Mouse (Mus musculus): Measurements from ENCODE around the gene Zbtb3. TPM values are rescaled to one million over a fixed set of nuclear protein-coding genes. Genes with fewer than 3 reads are reported as not detected.

The Zbtb3 gene
- polyA plus RNA-seq, 1 experiment from 2014 or later, result 8.4 TPM

GRCm38 (mm10) chr19:8851639-8852038 is 49.3 kb downstream of the Zbtb3 start:
- 56% methylated on average over 7 of the region's 7 CpGs for WGBS

GRCm38 (mm10) chr19:8852236-8852928 is 50.0 kb downstream of the Zbtb3 start:
- Histone ChIP-seq H3K4me3 (no peak overlapping the region), H3K27me3 (replicated peaks) (no peaks in the 10 kb centered on the region), H3K4me1 (no peaks in the 10 kb centered on the region), H3K9ac (no peak overlapping the region), H3K4me2 (no peak overlapping the region), H3K27ac (no peak overlapping the region), H3K36me3 (replicated peaks) (peaks cover 9% of the 10 kb centered on the region), H3K9me3 (no peaks in the 10 kb centered on the region)
- no peak for ATAC-seq (replicated peaks)
- WGBS, result 65% methylated on average over 10 of the region's 10 CpGs

More at GRCm38 (mm10) chr19:8851639-8852038, 49.3 kb downstream of the Zbtb3 start:
- Histone ChIP-seq H3K4me1 (no peaks in the 10 kb centered on the region), H3K9me3 (no peaks in the 10 kb centered on the region), H3K27me3 (replicated peaks) (no peaks in the 10 kb centered on the region), H3K36me3 (replicated peaks) (peaks cover 16% of the 10 kb centered on the region), H3K9ac (no peak overlapping the region), H3K4me2 (no peak overlapping the region), H3K4me3 (no peak overlapping the region), H3K27ac (no peak overlapping the region)
- ATAC-seq (replicated peaks), result no peak

- Histone ChIP-seq H3K27ac (no peak overlapping the region), H3K4me2 (no peak overlapping the region), H3K4me1 (no peaks in the 10 kb centered on the region), H3K27me3 (replicated peaks) (no peaks in the 10 kb centered on the region), H3K36me3 (replicated peaks) (peaks cover 7% of the 10 kb centered on the region; the same call in 1 of the 2 replicates), H3K9me3 (no peaks in the 10 kb centered on the region), H3K9ac (no peak overlapping the region), H3K4me3 (no peak overlapping the region)
- ATAC-seq (replicated peaks), result no peak
- WGBS, result 83% methylated on average over 3 of the region's 3 CpGs
Observed at GRCm38 (mm10) chr19:8853117-8853516, 50.8 kb downstream of the Zbtb3 start.

Other genes with a start within 250 kb of the Zbtb3 start
- gene Slc22a8, start 211.3 kb upstream of the Zbtb3 start, polyA plus RNA-seq (2015; fragmentation: Nextera tagmentation; extraction: Ambion mirVana), result 12.1 and 13.5 TPM in 2 replicates
- gene Slc22a6, start 184.5 kb upstream of the Zbtb3 start, polyA plus RNA-seq (2015; fragmentation: Nextera tagmentation; extraction: Ambion mirVana), result 15.3 and 19.7 TPM in 2 replicates
- gene Chrm1, start 138.8 kb upstream of the Zbtb3 start, polyA plus RNA-seq (2015; fragmentation: Nextera tagmentation; extraction: Ambion mirVana), result 0.81 and 0.86 TPM in 2 replicates
- 165 and 174 TPM in 2 replicates for gene Slc3a2, start 79.2 kb upstream of the Zbtb3 start, polyA plus RNA-seq (2015; fragmentation: Nextera tagmentation; extraction: Ambion mirVana)
- gene Wdr74, start 66.7 kb upstream of the Zbtb3 start, polyA plus RNA-seq (2015; fragmentation: Nextera tagmentation; extraction: Ambion mirVana), result 100.0 and 103 TPM in 2 replicates
- gene 1700092M07Rik, start 61.8 kb upstream of the Zbtb3 start, polyA plus RNA-seq (2015; fragmentation: Nextera tagmentation; extraction: Ambion mirVana), result 1.5 and 1.7 TPM in 2 replicates
- gene Stx5a, start 61.1 kb upstream of the Zbtb3 start, polyA plus RNA-seq (2015; fragmentation: Nextera tagmentation; extraction: Ambion mirVana), result 121 and 123 TPM in 2 replicates
- 161 and 171 TPM in 2 replicates for gene Nxf1, start 45.5 kb upstream of the Zbtb3 start, polyA plus RNA-seq (2015; fragmentation: Nextera tagmentation; extraction: Ambion mirVana)
- 212 and 213 TPM in 2 replicates for gene Tmem223, start 31.6 kb upstream of the Zbtb3 start, polyA plus RNA-seq (2015; fragmentation: Nextera tagmentation; extraction: Ambion mirVana)
- 27.1 and 31.8 TPM in 2 replicates for gene Tmem179b, start 28.1 kb upstream of the Zbtb3 start, polyA plus RNA-seq (2015; fragmentation: Nextera tagmentation; extraction: Ambion mirVana)
- gene Taf6l, start 16.1 kb upstream of the Zbtb3 start, polyA plus RNA-seq (2015; fragmentation: Nextera tagmentation; extraction: Ambion mirVana), result 32.6 and 34.0 TPM in 2 replicates
- gene Polr2g, start 4.0 kb upstream of the Zbtb3 start, polyA plus RNA-seq (2015; fragmentation: Nextera tagmentation; extraction: Ambion mirVana), result 129 and 132 TPM in 2 replicates
- 59.8 and 60.4 TPM in 2 replicates for gene Ttc9c, start 16.8 kb downstream of the Zbtb3 start, polyA plus RNA-seq (2015; fragmentation: Nextera tagmentation; extraction: Ambion mirVana)
- 6.6 and 6.7 TPM in 2 replicates for gene Hnrnpul2, start 17.5 kb downstream of the Zbtb3 start, polyA plus RNA-seq (2015; fragmentation: Nextera tagmentation; extraction: Ambion mirVana)
- gene AC129217.1, start 27.2 kb downstream of the Zbtb3 start, polyA plus RNA-seq (2015; fragmentation: Nextera tagmentation; extraction: Ambion mirVana), result not detected in 2 replicates
- gene Bscl2, start 34.9 kb downstream of the Zbtb3 start, polyA plus RNA-seq (2015; fragmentation: Nextera tagmentation; extraction: Ambion mirVana), result 100 and 105 TPM in 2 replicates
- gene Gng3, start 36.6 kb downstream of the Zbtb3 start, polyA plus RNA-seq (2015; fragmentation: Nextera tagmentation; extraction: Ambion mirVana), result 479 and 483 TPM in 2 replicates
- gene Lrrn4cl, start 48.2 kb downstream of the Zbtb3 start, polyA plus RNA-seq (2015; fragmentation: Nextera tagmentation; extraction: Ambion mirVana), result 1.1 and 1.4 TPM in 2 replicates
- 138 and 142 TPM in 2 replicates for gene Ubxn1, start 68.9 kb downstream of the Zbtb3 start, polyA plus RNA-seq (2015; fragmentation: Nextera tagmentation; extraction: Ambion mirVana)
- gene Uqcc3, start 78.4 kb downstream of the Zbtb3 start, polyA plus RNA-seq (2015; fragmentation: Nextera tagmentation; extraction: Ambion mirVana), result 61.4 and 62.7 TPM in 2 replicates
- gene Lbhd1, start 81.2 kb downstream of the Zbtb3 start, polyA plus RNA-seq (2015; fragmentation: Nextera tagmentation; extraction: Ambion mirVana), result 36.5 and 37.7 TPM in 2 replicates
- gene Gm49403, start 81.4 kb downstream of the Zbtb3 start, polyA plus RNA-seq (2015; fragmentation: Nextera tagmentation; extraction: Ambion mirVana), result not detected in 2 replicates
- 40.2 and 44.3 TPM in 2 replicates for gene 1810009A15Rik, start 86.3 kb downstream of the Zbtb3 start, polyA plus RNA-seq (2015; fragmentation: Nextera tagmentation; extraction: Ambion mirVana)
- gene Gm49416, start 86.4 kb downstream of the Zbtb3 start, polyA plus RNA-seq (2015; fragmentation: Nextera tagmentation; extraction: Ambion mirVana), result not detected in 2 replicates
- 36.4 and 38.4 TPM in 2 replicates for gene Ints5, start 90.5 kb downstream of the Zbtb3 start, polyA plus RNA-seq (2015; fragmentation: Nextera tagmentation; extraction: Ambion mirVana)
- 88.8 and 90.7 TPM in 2 replicates for gene Ganab, start 95.5 kb downstream of the Zbtb3 start, polyA plus RNA-seq (2015; fragmentation: Nextera tagmentation; extraction: Ambion mirVana)
- gene B3gat3, start 117.8 kb downstream of the Zbtb3 start, polyA plus RNA-seq (2015; fragmentation: Nextera tagmentation; extraction: Ambion mirVana), result 96.1 and 96.6 TPM in 2 replicates
- 1.9 and 2.4 TPM in 2 replicates for gene Rom1, start 126.8 kb downstream of the Zbtb3 start, polyA plus RNA-seq (2015; fragmentation: Nextera tagmentation; extraction: Ambion mirVana)
- gene Eml3, start 127.0 kb downstream of the Zbtb3 start, polyA plus RNA-seq (2015; fragmentation: Nextera tagmentation; extraction: Ambion mirVana), result 10.5 and 13.4 TPM in 2 replicates
- gene Mta2, start 139.3 kb downstream of the Zbtb3 start, polyA plus RNA-seq (2015; fragmentation: Nextera tagmentation; extraction: Ambion mirVana), result 119 and 121 TPM in 2 replicates
- gene Tut1, start 151.3 kb downstream of the Zbtb3 start, polyA plus RNA-seq (2015; fragmentation: Nextera tagmentation; extraction: Ambion mirVana), result 27.5 and 30.5 TPM in 2 replicates
- gene Eef1g, start 164.5 kb downstream of the Zbtb3 start, polyA plus RNA-seq (2015; fragmentation: Nextera tagmentation; extraction: Ambion mirVana), result 287 and 295 TPM in 2 replicates
- 4.9 and 5.9 TPM in 2 replicates for gene Ahnak, start 186.7 kb downstream of the Zbtb3 start, polyA plus RNA-seq (2015; fragmentation: Nextera tagmentation; extraction: Ambion mirVana)

Data from midbrain, embryonic 15.5 days (tissue).